Mouse (Mus musculus) ES-Bruce4 (cell line): ENCODE results near the gene D430042O09Rik.

Source experiments
- CTCF ChIP-seq: IDR thresholded peaks from one replicate; pipeline ENCODE4 v1.8.1; 2011; ENCODE audit warnings: low read depth, low read length
- EP300 ChIP-seq: IDR thresholded peaks from 2 replicates; pipeline ENCODE4 v1.6.1; 2011; ENCODE audit warnings: low read depth, low read length; ENCODE audit not compliant: insufficient read depth
- POLR2A ChIP-seq: IDR thresholded peaks from one replicate; pipeline ENCODE4 v1.8.1; 2011; ENCODE audit warnings: low read length; ENCODE audit not compliant: insufficient read depth

DNA sequence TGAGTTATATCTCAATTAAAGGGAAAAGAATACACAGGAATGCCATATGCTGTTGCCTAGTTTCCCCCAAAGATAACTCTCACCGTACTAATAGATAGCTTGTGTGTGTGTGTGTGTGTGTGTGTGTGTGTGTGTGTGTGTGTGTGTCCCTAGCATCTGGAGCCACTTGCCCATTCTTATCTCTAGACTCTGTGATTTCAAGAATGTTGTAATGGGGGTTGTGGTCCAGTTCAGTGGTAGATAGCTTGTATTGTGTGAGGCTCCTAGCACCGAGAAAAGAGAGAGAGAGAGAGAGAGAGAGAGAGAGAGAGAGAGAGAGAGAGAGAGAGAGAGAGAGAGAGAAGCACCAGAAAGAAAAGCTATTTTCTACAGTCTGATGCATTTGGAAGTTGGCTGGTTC, 118.7 kb downstream of the D430042O09Rik start:
- TF ChIP-seq CTCF (no peak), POLR2A (no peak), EP300 (no peak)
